Mouse (Mus musculus) urinary bladder, postnatal 36 days (tissue): ENCODE data around the gene Gmeb2.
A peak's percentile ranks its signal among the peaks of the same experiment; 100 is the strongest.

ENCODE experiments used
- DNase-seq, 2 experiments: peaks; one replicate each; pipeline ENCODE4 v3.0.0; 2022; ENCODE audit warnings: low spot score in 2 of 2, mixed read lengths in 1 of 2

Gmeb2 gene

GRCm38 (mm10) chr2:181276766-181277165 is 11.1 kb downstream of the Gmeb2 start:
- no peak for DNase-seq

DNA sequence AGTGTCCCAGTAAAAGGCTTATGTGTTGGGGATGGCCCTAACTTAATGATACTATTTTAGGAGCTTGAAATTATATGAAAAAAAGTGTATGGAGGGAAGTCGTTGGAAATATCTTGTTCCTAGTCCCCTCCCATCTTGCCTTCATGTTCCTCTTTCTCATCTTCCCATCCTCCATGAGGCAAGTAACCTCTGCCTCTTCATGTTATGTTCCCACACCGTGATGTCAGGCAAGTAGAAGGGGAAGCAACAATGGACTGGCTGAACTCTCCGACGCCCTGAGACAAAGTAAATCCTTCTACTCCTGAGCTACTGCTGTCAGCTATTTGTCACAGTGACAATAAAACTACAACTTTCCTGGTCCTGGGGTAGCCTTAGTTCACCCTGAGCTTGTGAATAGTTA is 13.2 kb downstream of the Gmeb2 start:
- no peak for DNase-seq

DNA sequence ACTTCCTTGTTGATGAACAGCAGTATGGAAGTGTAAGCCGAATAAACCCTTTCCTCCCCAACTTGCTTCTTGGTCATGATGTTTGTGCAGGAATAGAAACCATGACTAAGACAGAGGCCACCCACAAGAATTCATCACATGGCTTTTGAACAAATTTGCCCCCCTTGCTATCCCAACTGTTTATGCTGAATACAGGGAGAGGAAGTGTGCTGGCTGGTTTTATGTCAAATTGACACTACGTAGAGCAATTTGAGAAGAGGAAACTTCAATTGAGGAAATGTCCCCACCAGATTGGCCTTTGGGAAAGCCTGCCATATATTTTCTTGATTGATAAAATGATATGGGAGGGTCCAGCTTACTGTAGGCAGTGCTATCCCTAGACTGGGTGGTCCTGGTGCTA is 14.0 kb downstream of the Gmeb2 start:
- no peak for DNase-seq

- no peak for DNase-seq
These were observed 15.7 kb downstream of the Gmeb2 start for GRCm38 (mm10) chr2:181272092-181272491.

- no peak for DNase-seq
These were observed 21.0 kb downstream of the Gmeb2 start for GRCm38 (mm10) chr2:181266839-181267238.

- DNase-seq, result no peak
These were observed 34.6 kb downstream of the Gmeb2 start for GRCm38 (mm10) chr2:181253248-181253647.

GRCm38 (mm10) chr2:181251841-181252240 is 36.0 kb downstream of the Gmeb2 start:
- DNase-seq, result no peak

GRCm38 (mm10) chr2:181249217-181249616 is 38.6 kb downstream of the Gmeb2 start:
- no peak for DNase-seq

DNA sequence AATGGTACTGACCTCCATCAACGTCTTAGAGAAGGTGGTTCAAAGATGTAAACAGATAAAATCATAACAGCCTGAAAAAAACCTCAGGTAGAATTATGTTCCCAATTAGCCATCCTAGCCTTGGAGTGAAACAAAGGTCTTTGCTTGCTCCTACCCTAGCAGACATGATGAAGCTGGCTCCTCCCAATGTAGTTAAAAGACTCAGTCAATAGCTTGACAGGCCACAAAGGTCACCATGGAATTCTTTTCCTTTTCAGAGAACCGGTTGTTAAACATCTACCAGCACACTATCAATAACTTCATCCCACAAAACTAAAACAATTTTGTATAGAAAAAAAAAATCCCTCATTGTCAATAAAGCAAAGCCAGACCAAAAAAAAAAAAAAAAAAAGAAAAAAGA is 42.8 kb downstream of the Gmeb2 start:
- DNase-seq, result no peak

DNA sequence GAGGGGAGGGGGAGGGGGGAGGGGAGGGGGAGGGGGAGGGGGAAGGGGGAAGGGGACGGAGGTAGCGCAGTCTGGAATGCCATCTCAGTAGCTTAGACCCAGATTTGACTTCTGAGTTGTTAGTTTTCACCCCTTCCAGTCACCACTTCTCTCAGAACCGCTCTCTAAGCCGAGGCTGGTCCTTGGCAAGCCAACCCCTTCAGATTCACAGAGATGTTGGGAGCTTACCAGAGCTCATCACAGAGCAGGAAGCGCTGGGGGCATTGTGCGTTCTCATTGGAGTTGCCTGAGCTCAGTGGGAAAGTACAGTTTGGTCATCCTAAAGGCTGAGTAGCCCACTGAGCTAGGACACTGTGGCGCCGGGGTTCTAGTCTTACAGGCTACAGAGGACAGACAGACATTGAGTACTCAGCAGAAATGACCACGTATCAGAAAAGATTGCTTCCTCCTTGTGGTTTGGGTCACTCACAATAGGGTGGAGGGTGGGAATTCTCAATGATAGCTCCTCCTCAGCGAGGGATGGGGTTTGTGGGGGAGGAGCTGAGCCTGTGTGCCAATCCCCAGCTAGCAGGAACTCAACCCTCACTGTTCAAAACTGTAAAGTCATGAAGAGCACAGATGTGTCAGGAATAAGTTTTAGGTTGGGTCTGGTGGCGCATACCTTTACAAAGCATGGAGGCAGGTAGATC is 44.0 kb downstream of the Gmeb2 start:
- DNase-seq, result no peak

DNA sequence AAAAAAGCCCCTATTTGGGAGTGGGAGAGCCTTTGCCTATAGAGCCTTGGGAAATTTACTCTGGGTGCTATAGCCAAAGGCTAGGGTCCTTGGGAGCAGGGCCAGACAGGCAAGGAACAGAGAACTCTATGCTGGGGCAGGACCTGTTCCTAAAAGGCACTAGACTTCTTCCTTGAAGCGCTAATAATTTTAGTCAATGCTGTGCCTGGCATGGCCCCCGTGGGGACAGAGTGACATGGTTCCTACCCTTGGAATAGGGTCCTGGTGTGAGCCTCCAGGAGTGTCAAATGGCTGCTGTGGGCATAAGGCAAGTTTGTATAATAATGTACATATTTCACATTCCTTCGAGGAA is 45.5 kb downstream of the Gmeb2 start:
- no peak for DNase-seq

DNA sequence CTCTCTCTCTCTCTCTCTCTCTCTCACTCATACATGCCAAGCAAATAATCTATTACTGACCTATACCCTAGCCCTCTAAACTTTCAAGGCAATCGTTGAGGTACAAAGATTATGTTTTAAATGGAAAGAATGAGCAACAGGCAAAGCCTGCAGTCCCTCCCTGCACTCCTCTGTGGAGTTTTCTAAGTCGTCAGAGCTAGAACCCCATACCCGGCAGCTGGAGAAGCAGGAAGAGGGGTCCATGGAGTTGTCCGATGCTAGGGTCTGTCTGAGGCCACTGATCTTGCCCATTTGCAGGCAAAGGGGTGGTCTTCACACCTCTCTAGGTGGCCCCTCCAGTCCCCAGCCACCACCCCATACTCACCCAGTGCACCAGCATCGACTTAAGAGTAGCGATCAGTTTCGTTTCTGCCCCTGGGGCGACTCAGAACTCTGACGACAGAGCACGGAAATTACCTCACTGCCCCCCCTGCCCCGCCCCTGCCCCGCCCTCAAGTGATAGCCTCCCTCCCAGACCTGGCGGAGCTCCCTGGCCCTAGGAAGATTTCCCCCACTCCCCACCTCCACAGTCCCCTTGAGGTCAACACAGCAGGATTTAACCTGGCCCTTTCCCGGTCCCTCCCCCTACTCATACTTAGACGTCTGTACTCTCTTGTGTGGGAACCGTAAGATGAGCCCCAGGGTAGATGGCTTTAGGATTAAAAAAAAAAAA is 46.1 kb downstream of the Gmeb2 start, which contains the start of gene Helz2:
Helz2 (minus strand) TSS at position 426 of the 712 bp plus-strand sequence.
- peak; percentile 34 to 39 for DNase-seq

DNA sequence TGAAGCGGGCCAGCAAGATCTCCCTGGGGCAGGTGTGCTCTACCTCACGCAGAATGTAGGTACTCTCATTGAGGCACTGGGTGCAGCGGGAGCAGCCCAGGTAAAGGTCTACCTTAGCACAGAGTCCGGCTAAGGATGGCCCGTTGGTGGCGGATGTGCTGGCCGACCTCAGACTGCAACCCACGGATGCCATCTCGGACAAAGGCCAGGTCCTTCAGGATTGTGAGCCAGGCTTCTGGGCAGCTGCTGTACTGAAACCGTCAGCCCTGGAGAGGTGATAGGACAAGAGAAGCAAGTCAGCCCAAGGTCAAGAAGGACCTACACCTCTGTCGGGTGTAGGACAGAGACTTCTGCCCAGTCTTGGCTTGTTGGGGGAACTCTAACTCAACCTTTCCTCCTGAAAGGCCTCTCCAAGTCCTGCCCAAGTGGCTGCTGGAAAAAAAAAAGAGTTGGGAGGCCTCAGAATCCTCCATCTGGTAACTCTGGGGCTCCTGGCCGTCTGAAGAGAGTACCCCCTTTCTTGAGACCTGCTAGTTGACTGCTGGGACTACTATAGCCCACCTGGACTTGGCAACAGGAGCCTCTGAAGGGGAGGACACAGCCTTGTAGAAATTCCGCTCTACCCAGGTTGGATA is 46.9 kb downstream of the Gmeb2 start:
- DNase-seq, result no peak

GRCm38 (mm10) chr2:181239261-181239660 is 48.6 kb downstream of the Gmeb2 start:
- DNase-seq, result no peak

DNA sequence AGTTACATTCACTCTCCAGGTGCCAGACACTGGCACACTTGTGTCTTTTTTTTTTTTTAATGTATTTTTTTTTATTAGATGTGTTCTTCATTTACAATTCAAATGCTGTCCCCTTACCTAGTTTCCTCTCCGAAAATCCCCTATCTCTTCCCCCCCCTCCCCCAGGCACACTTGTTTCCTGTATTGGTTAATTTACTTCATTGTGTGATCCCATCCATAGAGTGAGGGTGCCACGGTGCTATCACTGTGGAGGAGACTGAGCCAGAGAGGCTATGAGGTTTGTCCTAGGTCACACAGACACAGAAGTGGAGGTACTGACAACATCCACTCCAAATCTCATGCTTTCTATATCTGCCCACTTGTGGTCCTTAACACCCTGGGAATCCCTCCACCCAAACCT is 49.0 kb downstream of the Gmeb2 start:
- no peak for DNase-seq

GRCm38 (mm10) chr2:181238091-181238610 is 49.7 kb downstream of the Gmeb2 start:
- DNase-seq, result no peak

DNA sequence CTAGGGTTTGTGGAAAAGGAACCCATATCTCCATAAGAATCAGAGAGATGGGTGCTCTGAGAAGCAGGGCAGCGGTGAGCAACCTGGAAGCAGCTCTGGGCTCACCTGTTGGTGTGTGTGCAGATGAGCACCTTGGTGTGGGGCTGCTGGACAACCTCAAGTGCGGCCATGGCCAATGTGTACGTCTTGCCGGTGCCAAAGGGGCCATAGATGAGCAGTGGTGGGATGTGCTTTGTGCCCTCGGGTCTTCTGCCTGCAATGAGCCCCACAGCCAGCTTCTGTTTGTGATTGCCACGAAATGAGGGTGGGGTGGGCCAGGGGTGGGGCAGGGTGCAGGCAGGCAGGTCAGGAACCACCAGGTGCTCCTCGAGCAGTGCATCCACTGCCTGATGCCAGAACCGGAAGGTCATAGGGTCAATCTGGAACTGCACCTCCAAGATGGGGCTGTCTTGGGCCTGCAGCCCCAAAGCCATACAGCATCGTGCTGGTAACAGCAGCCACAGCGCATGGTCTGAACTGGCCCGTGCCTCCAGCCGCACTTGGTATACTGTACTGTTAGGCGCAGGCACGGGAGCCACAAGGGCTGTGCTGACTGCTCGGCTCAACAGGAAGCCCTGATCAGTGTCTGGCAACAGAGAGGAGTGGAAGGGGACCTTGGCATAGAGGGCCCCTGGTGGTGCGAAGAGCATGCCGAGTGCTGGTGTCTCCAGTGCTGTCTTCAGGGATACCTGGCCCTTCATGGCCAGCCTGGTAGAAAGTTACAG is 50.4 kb downstream of the Gmeb2 start:
- DNase-seq, result no peak

DNA sequence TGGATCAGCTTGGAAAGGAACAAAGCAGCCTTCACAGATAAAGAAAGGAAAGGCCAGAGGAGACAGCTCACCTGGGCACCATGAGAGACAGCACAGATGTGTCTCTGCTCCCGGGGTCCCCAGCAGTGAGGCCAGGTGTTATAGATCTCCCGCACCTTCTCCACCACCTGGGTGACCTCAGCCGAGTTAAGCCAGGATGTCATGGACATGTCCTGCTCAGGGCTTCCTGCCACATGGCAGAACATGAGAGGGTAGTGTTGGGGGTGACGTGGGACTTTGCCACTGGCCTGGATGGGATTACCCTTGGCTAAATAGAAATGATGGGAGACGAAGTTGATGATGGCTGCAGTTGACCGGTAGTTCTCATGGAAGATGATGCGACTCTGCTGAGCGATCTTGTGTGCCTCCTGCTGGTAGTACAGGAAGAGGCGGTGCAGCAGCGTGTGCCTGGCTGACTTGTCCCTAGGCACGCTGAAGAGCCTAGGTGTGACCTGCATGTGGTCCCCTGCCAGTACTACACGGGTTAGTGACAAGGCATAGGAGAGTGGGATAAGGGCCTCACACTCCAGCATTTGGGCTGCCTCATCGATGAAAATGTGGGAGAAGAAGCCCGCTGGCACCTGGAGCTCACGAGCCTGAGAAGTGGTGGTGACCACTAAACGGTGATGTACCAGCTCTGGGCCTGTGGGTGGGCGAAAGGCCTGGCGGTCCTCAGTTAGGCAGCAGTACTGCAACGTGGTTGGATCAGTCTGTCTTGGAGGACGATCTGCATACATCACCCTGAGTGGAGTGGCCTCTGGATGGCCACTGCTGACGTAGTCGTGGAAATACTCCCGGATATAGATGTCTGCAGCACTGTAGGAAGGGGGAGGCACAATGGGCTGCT is 51.9 kb downstream of the Gmeb2 start:
- no peak for DNase-seq

- no peak for DNase-seq
These were observed 53.2 kb downstream of the Gmeb2 start for GRCm38 (mm10) chr2:181234680-181235079.

GRCm38 (mm10) chr2:181233443-181233842 is 54.4 kb downstream of the Gmeb2 start:
- no peak for DNase-seq

- DNase-seq, result no peak
These were observed 56.7 kb downstream of the Gmeb2 start for GRCm38 (mm10) chr2:181231171-181231570.
